Mouse (Mus musculus) right cerebral cortex, adult 18-20 months (tissue): ENCODE data around the gene Gcm1.
"Not testable (repeated sequence)": the region's sequence is repeated elsewhere in the genome, so short reads cannot be mapped to it uniquely, and the experiment has no call there.

Experiments used
- DNase-seq: peaks from one replicate; pipeline ENCODE4 v3.0.0; 2022; ENCODE audit warnings: mixed read lengths

Gcm1 gene

DNA sequence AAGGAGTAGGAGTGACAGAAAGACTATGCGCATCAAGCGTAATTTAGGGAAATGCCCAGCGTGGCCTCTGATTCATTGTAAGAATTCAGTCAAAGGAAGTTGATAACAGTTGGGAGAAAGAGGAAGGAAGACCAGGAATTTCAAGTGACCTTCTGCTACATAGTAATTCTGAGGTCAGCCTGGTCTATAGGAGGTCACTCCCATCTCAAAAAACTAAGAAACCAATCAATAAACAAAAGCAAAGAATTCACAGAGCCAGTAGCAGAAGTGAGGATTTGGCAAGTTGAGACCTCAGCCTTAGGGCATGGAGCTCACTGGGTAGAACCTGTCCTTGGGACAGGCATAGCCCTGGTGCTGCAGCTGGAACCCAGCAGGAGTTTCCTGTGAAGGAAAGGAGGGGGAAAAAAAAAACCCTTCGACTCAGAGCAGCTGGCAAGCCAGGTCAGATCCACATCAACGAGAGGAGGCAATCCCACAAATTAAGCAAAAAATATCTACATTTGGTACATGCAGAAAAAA is 1.2 kb upstream of the Gcm1 start:
- no peak for DNase-seq

DNA sequence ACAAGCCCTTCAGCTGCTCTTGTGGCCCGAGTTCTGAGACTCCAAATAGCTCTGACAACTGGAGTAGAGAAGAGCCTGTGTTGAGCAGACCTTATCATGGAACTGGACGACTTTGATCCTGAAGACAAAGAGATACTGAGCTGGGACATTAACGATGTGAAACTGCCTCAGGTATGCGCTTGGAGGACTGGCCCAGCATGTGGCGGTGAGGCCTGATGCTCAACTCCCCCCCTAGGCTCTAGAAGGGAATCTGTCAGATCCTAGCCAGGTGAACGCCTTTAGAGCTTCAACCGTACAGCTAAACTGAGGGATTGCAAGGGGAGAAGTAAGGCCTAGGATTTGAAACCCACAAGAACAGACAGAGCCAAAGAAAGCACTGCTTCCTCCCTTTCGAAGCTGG is 2.1 kb downstream of the Gcm1 start:
- DNase-seq, result no peak

DNA sequence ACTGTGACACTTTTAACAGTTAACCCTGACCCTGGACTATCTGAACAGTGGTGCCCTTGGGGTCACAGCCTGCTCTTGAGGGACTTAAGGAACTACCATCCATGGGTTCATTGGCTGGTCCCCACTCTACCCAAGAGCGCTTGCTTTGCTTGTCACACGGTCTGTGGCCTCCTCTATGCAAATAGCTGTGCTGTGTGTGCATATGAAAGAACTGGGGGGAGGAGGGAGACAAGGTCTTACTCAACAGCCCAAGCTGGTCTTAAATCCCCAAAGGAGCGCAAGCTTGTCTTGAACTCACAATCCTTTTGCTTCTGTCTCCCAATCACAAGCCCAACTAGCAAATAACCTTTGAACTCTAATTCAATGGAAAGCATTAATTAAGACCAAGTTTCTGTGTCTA is 2.6 kb downstream of the Gcm1 start:
- no peak for DNase-seq

DNA sequence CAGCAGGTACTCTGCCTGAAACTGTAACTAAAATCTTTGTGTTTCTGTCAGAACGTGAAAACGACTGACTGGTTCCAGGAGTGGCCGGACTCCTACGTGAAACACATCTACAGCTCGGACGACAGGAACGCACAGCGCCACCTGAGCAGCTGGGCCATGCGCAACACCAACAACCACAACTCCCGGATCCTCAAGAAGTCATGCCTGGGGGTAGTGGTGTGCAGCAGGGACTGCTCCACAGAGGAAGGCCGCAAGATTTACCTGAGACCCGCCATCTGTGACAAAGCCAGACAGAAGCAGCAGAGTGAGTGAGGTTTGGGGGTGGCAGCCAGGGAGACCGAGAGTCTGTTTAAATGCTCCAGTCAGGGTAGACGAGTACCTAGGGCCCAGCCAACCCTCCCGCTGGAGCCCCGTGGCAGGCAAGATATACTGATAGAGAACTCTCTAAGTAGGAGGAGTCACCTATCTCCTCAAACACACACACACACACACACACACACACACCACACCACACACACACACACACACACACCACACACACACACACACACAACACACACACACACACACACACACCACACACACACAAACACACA is 7.9 kb downstream of the Gcm1 start:
- no peak for DNase-seq

DNA sequence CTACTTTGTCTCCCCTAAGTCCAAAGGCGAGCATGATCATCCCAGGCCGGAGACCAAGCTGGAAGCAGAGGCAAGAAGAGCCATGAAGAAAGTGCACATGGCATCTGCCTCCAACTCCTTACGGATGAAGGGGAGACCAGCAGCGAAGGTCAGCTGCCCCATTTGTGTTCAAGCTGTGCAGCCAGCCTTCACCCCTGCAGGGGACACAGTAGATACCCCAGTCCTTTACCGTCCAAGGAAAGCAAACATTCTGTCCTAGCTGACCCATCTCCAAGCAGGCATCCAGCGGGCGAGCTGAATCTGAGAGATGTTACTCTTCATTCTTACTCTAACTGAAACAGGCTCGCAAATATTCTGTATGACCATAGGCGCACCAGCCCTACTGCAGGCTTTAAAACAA is 10.7 kb downstream of the Gcm1 start:
- DNase-seq, result no peak

DNA sequence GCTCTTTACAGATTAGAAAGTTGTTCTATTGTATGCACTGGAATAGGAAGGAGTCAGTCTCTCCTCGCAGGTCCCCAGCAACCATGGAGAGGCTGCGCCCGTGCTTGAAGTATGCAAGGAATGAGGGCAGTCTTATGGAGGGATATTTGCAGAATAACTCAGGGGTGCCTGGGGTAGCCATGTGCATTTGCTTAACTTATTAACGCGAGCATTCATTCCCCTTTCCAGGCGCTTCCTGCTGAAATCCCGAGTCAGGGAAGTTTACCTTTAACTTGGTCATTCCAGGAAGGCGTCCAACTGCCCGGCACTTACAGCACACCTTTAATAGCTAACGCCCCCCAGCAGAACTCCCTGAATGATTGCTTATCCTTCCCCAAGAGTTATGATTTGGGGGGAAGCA is 12.4 kb downstream of the Gcm1 start:
- no peak for DNase-seq

DNA sequence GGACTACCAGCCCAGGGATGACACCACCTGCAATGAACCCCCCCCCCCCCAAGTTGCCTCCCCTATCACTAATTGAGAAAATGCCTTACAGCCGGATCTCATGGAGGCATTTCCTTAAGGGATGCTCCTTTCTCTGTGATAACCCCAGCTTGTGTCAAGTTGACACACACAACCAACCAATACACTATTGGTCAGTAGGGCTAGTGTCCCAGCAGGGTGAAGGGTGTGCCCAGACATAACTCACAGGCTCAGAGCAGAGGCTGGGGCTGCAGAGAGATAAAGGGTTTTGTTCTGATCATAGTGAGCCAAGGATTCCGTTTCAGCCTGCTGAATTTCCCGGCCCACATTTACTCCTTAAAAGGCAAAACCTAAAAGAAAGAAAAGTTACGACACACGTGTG is 18.8 kb downstream of the Gcm1 start:
- no peak for DNase-seq

DNA sequence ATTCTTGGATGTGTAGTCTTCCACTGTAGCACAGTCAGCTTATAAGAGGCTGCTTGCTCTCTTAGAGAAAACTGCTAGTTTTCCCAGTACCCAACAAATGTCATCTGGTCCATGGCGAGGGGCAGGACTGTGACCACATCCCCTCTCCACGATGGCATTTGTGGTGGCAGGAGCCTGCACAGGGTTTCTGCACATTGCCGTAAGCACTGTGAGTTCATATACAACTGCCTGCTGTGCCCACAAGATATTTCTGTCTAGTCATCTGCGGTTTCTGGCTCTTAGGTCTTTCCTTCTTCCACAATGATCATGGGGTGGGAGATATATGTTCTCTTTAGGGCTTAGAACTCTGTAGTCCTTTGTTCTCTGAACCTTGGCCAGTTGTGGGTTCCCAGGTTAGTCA is 19.9 kb downstream of the Gcm1 start:
- DNase-seq, result no peak

DNA sequence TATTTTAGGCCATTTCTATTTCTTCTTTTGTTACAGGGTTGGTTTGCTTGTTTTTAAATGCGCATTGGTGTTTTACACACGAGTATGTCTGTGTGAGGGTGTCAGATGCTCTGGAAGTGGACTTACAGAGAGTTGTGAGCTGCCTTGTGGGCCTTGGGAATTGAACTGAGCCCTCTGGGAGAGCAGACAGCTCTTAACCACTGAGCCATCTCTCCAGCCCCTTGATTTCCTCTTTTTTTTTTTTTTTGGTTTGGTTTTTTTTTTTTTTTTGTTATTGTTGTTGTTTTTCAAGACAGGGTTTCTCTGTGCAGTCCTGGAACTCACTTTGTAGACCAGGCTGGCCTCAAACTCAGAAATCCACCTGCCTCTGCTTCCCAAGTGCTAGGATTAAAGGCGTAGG is 21.6 kb downstream of the Gcm1 start:
- not testable (repeated sequence) for DNase-seq

DNA sequence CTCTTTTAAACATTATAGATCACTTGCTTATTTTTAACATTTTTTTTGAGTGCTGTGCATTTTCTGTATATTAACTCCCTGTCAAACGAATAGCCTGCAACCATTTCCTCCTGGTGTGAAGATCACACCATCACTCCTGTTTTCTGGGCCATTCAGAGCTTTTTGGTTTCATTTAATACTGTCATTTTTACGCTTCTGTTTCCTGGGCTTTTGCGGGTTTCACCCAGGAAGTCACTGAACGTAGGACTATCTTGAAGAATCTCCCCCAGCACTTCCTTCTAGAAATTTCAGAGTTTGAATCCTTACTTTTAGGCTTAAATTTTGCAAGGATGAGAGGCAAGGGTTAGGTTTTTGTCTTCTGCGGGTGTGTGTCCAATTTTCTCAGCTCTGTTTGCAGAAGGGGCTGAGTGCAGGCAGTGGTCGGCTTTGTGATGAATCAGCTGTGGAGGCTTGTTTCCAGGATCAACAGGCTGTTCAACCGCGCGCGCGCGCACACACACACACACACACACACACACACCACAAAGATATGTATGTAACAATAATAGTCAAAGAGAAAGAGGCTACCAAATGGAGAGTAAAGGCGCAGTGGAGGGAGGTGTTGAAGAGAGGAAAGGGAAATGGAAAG is 22.1 kb downstream of the Gcm1 start:
- no peak for DNase-seq

DNA sequence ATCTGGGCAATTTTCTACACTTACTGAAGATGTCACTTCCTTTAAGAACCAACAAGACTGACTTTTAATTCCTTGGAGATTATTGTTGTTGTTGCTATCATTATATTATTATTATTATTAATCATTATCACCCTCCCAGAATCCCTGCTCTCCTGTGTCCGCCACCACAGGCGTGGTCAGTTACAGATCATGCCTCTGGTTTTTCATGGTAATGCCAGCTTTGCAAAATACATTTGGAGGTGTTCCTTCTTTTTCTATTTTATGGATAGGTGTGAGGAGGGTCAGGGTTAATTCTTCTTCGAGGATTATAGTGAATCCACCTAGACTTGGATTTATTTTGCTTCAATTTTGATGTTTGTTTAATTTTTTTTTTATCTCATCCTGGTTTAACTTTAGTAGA is 23.5 kb downstream of the Gcm1 start:
- no peak for DNase-seq

DNA sequence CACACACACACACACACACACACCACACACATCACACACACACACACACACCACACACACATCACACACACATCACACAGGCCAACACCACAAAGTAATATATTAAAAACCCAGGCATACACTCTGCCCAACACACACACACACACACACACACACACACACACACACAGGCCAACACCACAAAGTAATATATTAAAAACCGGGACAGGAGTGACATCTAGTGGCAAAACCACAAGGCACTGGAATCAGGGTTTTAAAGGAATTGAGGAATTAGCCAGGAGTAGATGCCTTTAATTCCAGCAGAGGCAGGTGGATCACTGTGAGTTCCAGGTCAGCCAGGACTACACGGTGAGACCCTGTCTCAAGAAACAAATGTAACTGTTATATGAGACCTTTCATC is 26.5 kb downstream of the Gcm1 start:
- no peak for DNase-seq

DNA sequence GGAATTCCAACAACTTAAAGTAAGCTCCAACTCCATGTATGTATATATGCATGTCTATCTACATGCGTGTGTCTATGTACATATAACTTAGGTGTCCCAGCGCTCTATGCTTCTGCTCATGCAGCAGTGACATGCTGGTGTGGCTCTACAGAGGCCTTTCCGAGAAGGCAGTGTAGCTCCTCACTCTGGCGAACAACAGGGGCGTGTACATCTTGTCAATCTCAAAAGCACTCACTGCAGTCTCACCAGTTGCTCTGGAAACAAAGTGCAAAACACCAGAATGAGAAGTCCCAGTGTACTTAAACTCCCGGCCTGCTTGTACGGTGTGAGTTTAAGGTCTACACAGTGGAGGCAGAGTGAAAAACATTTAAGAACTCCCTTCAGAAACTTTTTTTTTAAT is 30.1 kb downstream of the Gcm1 start:
- no peak for DNase-seq

DNA sequence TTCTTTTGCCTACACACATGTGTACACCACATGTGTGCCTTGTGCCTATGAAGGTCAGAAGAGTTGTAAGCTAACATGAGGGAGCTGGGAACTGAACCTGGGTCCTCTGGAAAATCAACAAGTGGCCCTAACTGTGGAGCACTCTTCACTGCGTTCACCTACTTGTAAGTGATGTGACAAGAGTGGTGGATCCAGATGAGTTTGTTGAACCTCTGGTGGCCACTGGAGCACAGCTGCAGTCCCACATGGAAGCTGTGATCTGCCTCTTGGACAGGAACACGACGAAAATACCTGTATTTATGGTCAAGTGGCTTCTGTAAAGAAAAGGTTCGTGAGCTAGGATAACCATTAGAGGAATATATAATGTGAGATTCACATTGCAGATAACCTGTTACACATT is 32.6 kb downstream of the Gcm1 start:
- no peak for DNase-seq

DNA sequence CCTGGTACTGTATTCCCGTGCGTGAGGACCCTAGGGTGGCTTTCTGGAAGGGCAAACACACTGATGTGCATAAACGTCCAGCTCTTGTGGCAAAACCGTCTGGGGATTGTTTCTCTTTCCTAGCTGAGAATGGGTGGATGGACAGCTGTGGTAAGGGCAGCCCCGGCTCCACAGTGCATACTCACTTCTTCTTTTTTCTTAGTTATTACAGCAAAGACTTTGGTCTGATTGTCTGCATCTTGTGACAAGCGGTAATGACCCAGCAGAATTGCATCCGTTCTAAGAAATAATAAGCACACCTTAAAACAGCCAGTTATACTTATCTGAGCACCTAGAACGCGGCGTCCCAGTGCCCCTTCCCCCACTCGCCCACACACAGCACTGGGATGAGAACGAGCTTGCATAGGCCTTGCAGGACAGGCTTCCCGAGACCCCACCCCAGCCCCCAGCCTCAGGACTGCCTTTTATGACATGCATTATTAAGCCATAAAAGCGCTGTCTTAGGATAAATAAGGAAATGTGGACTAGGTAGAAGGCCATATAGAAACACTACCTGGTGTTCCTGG is 34.1 kb downstream of the Gcm1 start:
- DNase-seq, result no peak

DNA sequence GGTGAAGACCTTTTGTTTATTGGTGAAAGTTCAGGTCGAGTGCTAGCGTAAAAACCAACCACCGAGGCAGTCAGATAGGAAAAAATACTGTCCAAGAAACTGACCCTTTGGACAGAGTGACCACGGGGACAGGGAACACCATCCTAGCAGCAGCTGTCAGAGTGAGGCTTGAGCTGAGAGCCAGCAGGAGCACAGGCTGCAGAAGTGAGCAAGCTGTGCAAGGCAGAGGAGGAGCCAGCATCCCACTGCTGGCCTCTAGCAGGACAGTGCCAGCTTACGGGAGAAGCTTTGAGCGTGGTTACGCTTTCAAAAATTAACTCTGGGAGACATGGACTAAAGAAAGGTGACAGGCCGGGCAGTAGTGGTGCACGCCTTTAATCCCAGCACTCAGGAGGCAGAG is 36.0 kb downstream of the Gcm1 start:
- DNase-seq, result no peak

DNA sequence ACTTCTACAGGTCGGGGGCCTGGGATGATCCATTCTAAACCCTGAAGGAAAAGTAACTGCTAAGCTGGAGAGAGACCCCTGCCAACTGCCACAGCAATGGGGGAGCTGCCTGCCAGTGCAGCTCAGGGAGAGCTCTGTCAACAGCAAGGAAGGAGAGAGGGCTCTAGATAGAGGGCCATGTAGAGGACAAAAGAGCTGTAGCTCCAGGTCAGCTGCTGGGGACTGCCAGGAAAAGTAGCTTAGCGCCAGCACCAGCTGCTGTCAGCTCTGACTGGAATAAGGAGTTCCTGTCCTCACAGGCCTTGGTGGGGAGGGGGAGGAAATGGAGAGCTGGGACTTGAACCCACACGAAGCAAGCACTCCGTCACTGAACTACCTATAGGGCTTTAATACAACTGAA is 36.8 kb downstream of the Gcm1 start:
- no peak for DNase-seq

DNA sequence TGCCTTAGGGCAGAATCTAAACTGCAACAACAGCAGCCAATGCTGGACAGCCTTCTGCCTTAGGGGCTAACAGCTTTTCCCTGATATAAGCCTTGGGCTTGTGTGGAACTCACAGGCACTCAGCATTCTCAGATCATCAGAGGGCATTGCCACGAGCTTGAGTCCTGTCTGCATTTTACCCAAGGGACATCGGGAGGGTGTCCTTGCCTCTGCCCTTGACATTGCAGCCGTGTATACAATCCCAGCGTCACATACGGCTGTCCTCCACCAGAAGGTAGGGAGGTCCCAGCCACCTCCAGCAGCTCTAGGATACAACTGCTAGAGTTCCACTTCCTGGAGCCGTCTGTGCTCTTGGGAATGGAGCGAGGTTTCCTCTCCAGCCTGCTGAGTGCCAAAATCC is 37.2 kb downstream of the Gcm1 start:
- no peak for DNase-seq

DNA sequence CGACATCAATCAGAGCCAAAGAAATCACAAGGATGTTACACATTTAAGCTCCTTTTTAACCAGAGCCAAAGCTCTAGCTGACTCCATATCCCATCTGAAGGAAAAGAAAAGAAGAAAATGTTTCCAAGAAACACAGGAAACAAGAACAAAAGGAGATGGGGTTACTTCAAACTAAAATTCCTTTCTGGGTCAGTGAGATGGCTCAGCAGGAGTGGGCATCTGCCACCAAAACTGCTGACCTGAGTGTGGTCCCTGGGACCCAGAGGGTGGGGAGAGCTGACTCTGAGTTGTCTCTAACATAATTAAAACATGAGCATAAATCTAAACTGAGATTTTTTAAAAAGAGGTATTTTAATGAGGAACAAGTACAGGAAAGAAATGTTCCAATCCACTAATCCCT is 38.2 kb downstream of the Gcm1 start:
- no peak for DNase-seq

DNA sequence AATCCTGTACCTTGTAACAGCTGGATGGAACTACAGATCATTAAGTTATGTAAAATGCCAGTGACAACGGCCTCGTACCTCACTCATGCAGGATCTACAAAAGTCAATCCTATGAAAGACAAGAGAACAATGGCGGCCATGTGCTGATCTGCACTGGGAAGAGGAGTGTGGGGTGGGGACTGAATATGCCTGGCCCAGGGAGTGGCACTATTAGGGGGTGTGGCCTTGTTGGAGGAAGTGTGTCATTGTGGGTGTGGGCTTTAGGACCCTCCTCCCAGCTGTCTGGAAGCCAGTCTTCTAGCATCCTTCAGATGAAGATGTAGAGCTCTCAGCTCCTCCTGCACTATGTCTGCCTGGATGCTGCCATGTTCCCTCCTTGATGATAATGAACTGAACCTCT is 38.9 kb downstream of the Gcm1 start:
- DNase-seq, result no peak

DNA sequence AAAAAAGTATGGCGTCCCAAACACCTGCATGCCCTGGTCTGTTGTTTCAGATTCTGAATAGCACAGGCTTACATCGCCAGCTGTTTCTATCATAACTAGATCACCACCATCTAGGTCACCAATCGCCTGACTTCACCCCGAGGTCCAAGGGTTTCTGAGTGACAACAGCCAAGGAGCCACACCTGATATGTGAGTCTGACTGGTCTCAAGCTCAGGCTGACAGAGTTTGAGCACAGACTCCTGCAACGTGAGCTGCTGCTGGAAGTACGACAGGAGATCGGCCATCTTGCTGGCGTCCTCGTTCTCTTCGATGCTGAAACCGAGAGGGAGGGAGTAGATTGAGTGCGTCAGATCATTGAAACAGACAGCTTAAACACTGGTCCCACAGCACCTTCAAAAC is 44.0 kb downstream of the Gcm1 start:
- no peak for DNase-seq

DNA sequence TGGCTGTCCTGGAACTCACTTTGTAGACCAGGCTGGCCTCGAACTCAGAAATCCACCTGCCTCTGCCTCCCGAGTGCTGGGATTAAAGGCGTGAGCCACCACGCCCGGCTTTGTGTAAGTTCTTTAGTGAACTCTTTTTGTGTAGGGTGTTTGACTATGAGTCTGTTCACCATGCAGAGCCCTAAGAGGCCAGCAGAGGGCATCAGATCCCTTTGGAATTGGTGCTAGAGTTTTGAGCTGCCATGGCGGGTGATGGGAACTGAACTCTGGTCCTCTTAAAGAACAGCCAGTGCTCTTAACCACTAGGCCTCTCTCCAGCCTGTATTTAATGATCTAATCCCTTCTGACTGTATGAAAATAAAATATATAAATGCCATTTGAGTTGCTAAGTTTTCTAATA is 44.7 kb downstream of the Gcm1 start:
- no peak for DNase-seq

DNA sequence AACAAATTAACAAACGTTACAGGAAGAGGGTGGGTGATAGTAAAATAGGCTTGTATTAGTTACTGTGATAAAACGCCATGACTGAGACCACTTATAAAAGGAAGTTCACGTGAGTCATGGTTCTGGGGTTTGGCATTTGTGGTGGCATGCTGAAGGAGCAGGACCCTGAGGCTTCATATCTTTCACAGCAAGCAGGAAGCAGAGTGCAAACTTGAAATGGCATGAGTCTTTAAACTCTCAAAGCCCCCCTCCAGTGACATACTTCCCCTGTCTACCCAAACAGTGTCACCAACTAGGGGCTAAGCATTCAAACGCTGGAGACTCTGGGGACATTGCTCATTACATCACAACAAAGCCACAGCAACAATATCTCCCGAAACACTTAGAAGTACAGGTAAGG is 49.2 kb downstream of the Gcm1 start:
- no peak for DNase-seq

DNA sequence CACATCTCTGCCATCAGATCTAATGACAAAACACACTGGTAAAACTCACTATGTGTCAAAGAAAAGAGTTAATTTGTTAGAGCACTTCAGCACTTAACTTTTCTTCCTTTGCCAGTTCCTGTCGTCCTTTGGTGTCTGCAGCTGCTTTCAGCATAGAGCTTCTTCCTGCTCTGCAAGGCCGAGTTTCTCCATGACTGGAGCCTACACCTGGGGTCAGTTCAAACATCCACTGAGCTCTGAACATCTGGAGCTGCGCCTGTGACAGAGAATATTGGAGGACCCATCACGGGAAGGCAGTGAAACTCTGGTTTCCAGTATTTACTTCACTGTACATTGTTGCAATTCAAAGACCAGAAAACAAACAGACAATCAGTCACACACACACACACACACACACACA is 49.7 kb downstream of the Gcm1 start:
- DNase-seq, result no peak
